Mouse (Mus musculus): ENCODE measurements around the gene Npm3. TPM values are rescaled to one million over a fixed set of nuclear protein-coding genes. Genes with fewer than 3 reads are reported as not detected.

The Npm3 gene
- polyA plus RNA-seq, 1 experiment from 2014 or later, result 7.4 TPM

- 7% methylated on average over 29 of the region's 29 CpGs for WGBS
- Histone ChIP-seq H3K36me3 (ENCODE audit: control insufficient read depth, insufficient read depth, low read length) (no peaks in the 10 kb centered on the region; the same call in 1 of the 2 replicates), H3K4me2 (replicated peaks; ENCODE audit: low read depth, low read length) (no peak overlapping the region), H3K27ac (ENCODE audit: low read depth, low read length) (no peak overlapping the region), H3K9ac (ENCODE audit: low read depth, low read length) (no peak overlapping the region), H3K4me1 (replicated peaks; ENCODE audit: control insufficient read depth, insufficient read depth, low read length) (peaks cover 11% of the 10 kb centered on the region), H3K9me3 (ENCODE audit: control insufficient read depth, low read length) (no peaks in the 10 kb centered on the region), H3K27me3 (ENCODE audit: control insufficient read depth, insufficient read depth, low read length) (peaks cover 54% of the 10 kb centered on the region), H3K4me3 (ENCODE audit: low read depth, low read length) (no peak overlapping the region)
- ATAC-seq (ENCODE audit: low FRiP score) (peak; percentile 58; the same call in 1 of the 2 replicates), DNase-seq (ENCODE audit: low spot score) (peak; percentile 87)
Observed at GRCm38 (mm10) chr19:45746153-45747020, 3.0 kb downstream of the Npm3 start.

- Histone ChIP-seq H3K4me1 (replicated peaks; ENCODE audit: control insufficient read depth, insufficient read depth, low read length) (peaks cover 11% of the 10 kb centered on the region), H3K27me3 (ENCODE audit: control insufficient read depth, insufficient read depth, low read length) (peaks cover 62% of the 10 kb centered on the region), H3K27ac (ENCODE audit: low read depth, low read length) (no peak overlapping the region), H3K4me3 (ENCODE audit: low read depth, low read length) (no peak overlapping the region), H3K4me2 (replicated peaks; ENCODE audit: low read depth, low read length) (no peak overlapping the region), H3K9ac (ENCODE audit: low read depth, low read length) (no peak overlapping the region), H3K36me3 (ENCODE audit: control insufficient read depth, insufficient read depth, low read length) (no peaks in the 10 kb centered on the region), H3K9me3 (ENCODE audit: control insufficient read depth, low read length) (no peaks in the 10 kb centered on the region)
- ATAC-seq (ENCODE audit: low FRiP score) (no peak), DNase-seq (ENCODE audit: low spot score) (peak; percentile 49)
- 1% methylated on average over 32 of the region's 32 CpGs for WGBS
Observed at GRCm38 (mm10) chr19:45745344-45746152, 3.8 kb downstream of the Npm3 start.

GRCm38 (mm10) chr19:45743619-45744018 is 5.8 kb downstream of the Npm3 start:
- ATAC-seq (ENCODE audit: low FRiP score) (no peak), DNase-seq (ENCODE audit: low spot score) (no peak)
- peaks cover 9% of the 10 kb centered on the region for H3K4me1 ChIP-seq (replicated peaks; ENCODE audit: control insufficient read depth, insufficient read depth, low read length)
- H3K27me3 ChIP-seq (ENCODE audit: control insufficient read depth, insufficient read depth, low read length), result peaks cover 77% of the 10 kb centered on the region
- H3K9me3 ChIP-seq (ENCODE audit: control insufficient read depth, low read length), result no peaks in the 10 kb centered on the region
- no peaks in the 10 kb centered on the region for H3K36me3 ChIP-seq (ENCODE audit: control insufficient read depth, insufficient read depth, low read length)
- WGBS, result 16% methylated on average over 7 of the region's 7 CpGs
- H3K4me2 ChIP-seq (replicated peaks; ENCODE audit: low read depth, low read length), result no peak overlapping the region
- H3K9ac ChIP-seq (ENCODE audit: low read depth, low read length), result no peak overlapping the region
- H3K4me3 ChIP-seq (ENCODE audit: low read depth, low read length), result no peak overlapping the region
- no peak overlapping the region for H3K27ac ChIP-seq (ENCODE audit: low read depth, low read length)

GRCm38 (mm10) chr19:45742984-45743575 is 6.3 kb downstream of the Npm3 start:
- WGBS, result 2% methylated on average over 19 of the region's 44 CpGs
- peak overlapping the region; percentile 59 for H3K4me2 ChIP-seq (replicated peaks; ENCODE audit: low read depth, low read length)
- H3K27ac ChIP-seq (ENCODE audit: low read depth, low read length), result no peak overlapping the region
- peak overlapping the region; percentile 29 for H3K4me3 ChIP-seq (ENCODE audit: low read depth, low read length)
- peaks cover 82% of the 10 kb centered on the region for H3K27me3 ChIP-seq (ENCODE audit: control insufficient read depth, insufficient read depth, low read length)
- H3K9ac ChIP-seq (ENCODE audit: low read depth, low read length), result 0 out of 2 replicates have a peak overlapping the region, but pooled peaks have one; percentile 15
- H3K4me1 ChIP-seq (replicated peaks; ENCODE audit: control insufficient read depth, insufficient read depth, low read length), result peaks cover 8% of the 10 kb centered on the region
- H3K9me3 ChIP-seq (ENCODE audit: control insufficient read depth, low read length), result no peaks in the 10 kb centered on the region
- no peak for ATAC-seq (ENCODE audit: low FRiP score)
- DNase-seq (ENCODE audit: low spot score), result peak; percentile 50
- no peaks in the 10 kb centered on the region for H3K36me3 ChIP-seq (ENCODE audit: control insufficient read depth, insufficient read depth, low read length)

- Histone ChIP-seq H3K27ac (ENCODE audit: low read depth, low read length) (no peak within 1 kb of the TSS), H3K9me3 (ENCODE audit: control insufficient read depth, low read length) (no peaks in the 10 kb centered on the region), H3K4me1 (replicated peaks; ENCODE audit: control insufficient read depth, insufficient read depth, low read length) (peaks cover 8% of the 10 kb centered on the region), H3K9ac (ENCODE audit: low read depth, low read length) (0 out of 2 replicates have a peak within 1 kb of the TSS, but pooled peaks have one; percentile 15), H3K4me2 (replicated peaks; ENCODE audit: low read depth, low read length) (peak within 1 kb of the TSS; percentile 59), H3K36me3 (ENCODE audit: control insufficient read depth, insufficient read depth, low read length) (no peaks in the 10 kb centered on the region), H3K27me3 (ENCODE audit: control insufficient read depth, insufficient read depth, low read length) (peaks cover 89% of the 10 kb centered on the region), H3K4me3 (ENCODE audit: low read depth, low read length) (peak within 1 kb of the TSS; percentile 29)
- DNase-seq (ENCODE audit: low spot score), result peak; percentile 59
- no peak for ATAC-seq (ENCODE audit: low FRiP score)
- under 1% methylated on average over 61 of the region's 68 CpGs for WGBS
Observed at GRCm38 (mm10) chr19:45742218-45742983, 7.0 kb downstream of the Npm3 start, which contains the start of gene Fgf8. Gene Fgf8 (minus strand): TSS chr19:45742915.

- H3K4me3 ChIP-seq (ENCODE audit: low read depth, low read length), result peak overlapping the region; percentile 29
- peak; percentile 42 for DNase-seq (ENCODE audit: low spot score)
- H3K4me1 ChIP-seq (replicated peaks; ENCODE audit: control insufficient read depth, insufficient read depth, low read length), result peaks cover 13% of the 10 kb centered on the region
- no peak overlapping the region for H3K4me2 ChIP-seq (replicated peaks; ENCODE audit: low read depth, low read length)
- no peaks in the 10 kb centered on the region for H3K9me3 ChIP-seq (ENCODE audit: control insufficient read depth, low read length)
- WGBS, result under 1% methylated on average over 45 of the region's 45 CpGs
- ATAC-seq (ENCODE audit: low FRiP score), result no peak
- H3K9ac ChIP-seq (ENCODE audit: low read depth, low read length), result no peak overlapping the region
- peaks cover 93% of the 10 kb centered on the region for H3K27me3 ChIP-seq (ENCODE audit: control insufficient read depth, insufficient read depth, low read length)
- H3K27ac ChIP-seq (ENCODE audit: low read depth, low read length), result no peak overlapping the region
- no peaks in the 10 kb centered on the region for H3K36me3 ChIP-seq (ENCODE audit: control insufficient read depth, insufficient read depth, low read length)
Observed at GRCm38 (mm10) chr19:45741431-45742217, 7.8 kb downstream of the Npm3 start.

- Histone ChIP-seq H3K4me3 (ENCODE audit: low read depth, low read length) (no peak overlapping the region), H3K27ac (ENCODE audit: low read depth, low read length) (no peak overlapping the region), H3K27me3 (ENCODE audit: control insufficient read depth, insufficient read depth, low read length) (peaks cover 94% of the 10 kb centered on the region), H3K4me2 (replicated peaks; ENCODE audit: low read depth, low read length) (no peak overlapping the region), H3K9me3 (ENCODE audit: control insufficient read depth, low read length) (no peaks in the 10 kb centered on the region), H3K36me3 (ENCODE audit: control insufficient read depth, insufficient read depth, low read length) (no peaks in the 10 kb centered on the region), H3K9ac (ENCODE audit: low read depth, low read length) (no peak overlapping the region), H3K4me1 (replicated peaks; ENCODE audit: control insufficient read depth, insufficient read depth, low read length) (peaks cover 13% of the 10 kb centered on the region)
- DNase-seq (ENCODE audit: low spot score) (peak; percentile 39), ATAC-seq (ENCODE audit: low FRiP score) (no peak)
- WGBS, result 2% methylated on average over 7 of the region's 7 CpGs
Observed at GRCm38 (mm10) chr19:45740817-45741216, 8.6 kb downstream of the Npm3 start.
